Mouse (Mus musculus) brain, embryonic 14.5 days (tissue): Measurements from ENCODE around the gene Cldn14. TPM values are rescaled to one million over a fixed set of nuclear protein-coding genes. Genes with fewer than 3 reads are reported as not detected.
A peak's percentile ranks its signal among the peaks of the same experiment; 100 is the strongest.

Experiments
- DNase-seq: peaks from one replicate; pipeline ENCODE4 v3.0.0-alpha.2; 2011; ENCODE audit warnings: low read depth
- CTCF ChIP-seq: fragments of 200-500 bp; IDR thresholded peaks from 2 replicates; pipeline ENCODE4 v1.5.1; 2012; ENCODE audit warnings: inconsistent platforms, mild to moderate bottlenecking, moderate library complexity, borderline replicate concordance; ENCODE audit not compliant: insufficient read depth, insufficient read length; ENCODE audit errors: extremely low read depth
- POLR2A ChIP-seq: fragments of 200-500 bp; IDR thresholded peaks from 2 replicates; pipeline ENCODE4 v1.6.1; 2012; ENCODE audit warnings: mild to moderate bottlenecking, inconsistent platforms, borderline replicate concordance; ENCODE audit not compliant: poor library complexity, insufficient read depth, insufficient read length, severe bottlenecking; ENCODE audit errors: extremely low read depth
- polyA plus RNA-seq: library from polyadenylated mRNA; depleted of rRNA; stranded (reverse); fragments of >200 nt; gene quantifications from 2 replicates; pipeline ENCODE4 v1.2.3, GENCODE M21; 2012

Cldn14 gene
- polyA plus RNA-seq, 1 experiment, result not detected

DNA sequence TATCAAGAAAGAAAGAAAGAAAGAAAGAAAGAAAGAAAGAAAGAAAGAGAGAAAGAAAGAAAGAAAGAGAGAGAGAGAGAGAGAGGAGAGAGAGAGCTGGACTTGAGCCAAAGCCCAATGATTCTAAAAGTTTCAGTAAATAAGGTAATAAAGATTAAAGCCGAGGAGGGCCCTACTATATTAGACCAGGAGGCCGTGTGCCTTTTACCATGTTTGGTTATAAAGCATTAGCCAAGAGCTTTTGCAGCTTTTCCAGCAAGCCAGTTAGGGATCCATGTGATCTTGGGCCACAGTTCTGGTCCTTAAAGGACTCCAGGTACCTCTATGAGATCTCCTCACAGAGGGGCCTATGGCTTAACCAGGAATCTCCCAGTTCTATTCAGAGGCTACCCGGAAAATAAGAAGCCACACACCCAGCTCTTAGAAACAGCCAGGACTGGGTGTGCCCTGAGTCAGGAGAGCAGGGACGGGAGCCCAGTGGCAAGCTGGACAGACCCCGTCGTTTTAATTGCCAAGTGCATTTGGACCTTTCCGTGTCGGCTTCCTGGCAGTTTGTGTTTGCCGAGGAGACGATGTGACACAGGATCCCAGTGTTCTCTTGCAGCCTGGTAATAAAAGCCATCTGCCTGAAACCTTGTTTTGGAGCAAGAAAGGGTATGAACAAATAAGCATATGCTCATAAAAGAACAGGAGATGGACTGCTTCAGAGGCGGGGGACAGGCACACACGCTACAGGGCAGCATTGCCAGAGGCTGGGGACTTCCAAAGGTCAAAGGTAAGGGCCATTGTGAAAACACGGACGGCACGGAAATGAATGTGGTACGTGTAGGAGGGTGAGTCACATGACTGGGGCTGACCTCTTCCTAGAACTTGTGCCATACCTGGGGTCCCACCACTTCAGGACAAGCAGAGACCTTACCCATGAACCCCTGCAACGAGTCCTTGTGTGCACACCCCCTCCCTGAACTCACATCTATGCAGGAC lies 76.2 kb downstream of the Cldn14 start:
- no peak for DNase-seq
- no peak for TF ChIP-seq POLR2A
- no peak for TF ChIP-seq CTCF

DNA sequence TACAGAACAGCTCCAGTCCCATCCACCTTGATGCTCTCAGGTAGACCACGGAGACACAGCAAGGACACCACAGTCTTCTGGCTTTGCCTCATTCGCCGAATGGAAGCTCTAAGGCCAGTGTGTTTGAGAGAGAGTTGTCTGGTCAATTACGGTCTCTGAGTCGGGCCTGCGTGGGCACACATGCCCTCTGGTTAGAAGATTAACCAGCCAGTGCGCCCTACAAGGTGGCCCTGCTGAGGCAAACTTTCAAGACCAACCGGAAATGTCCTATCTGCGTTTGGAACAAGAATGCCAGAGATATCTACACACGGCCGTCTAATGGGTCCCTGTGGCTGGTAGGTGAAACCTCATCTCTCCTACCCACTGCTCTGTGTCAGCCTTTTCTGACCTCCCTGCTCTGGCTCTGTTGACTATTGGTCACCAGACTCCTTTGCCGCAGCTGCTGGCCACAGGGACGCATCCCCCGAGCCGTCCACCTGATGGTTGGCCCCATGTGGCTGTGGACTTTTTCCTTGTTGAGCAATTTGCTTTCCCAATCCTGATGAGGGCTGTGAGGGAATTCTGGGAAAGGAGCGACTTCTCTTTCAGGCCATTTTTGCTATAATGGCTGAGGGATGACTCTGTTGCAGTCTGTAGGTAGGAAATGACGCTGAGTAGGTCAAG lies 79.1 kb downstream of the Cldn14 start:
- TF ChIP-seq POLR2A, result no peak
- no peak for TF ChIP-seq CTCF
- DNase-seq, result no peak

DNA sequence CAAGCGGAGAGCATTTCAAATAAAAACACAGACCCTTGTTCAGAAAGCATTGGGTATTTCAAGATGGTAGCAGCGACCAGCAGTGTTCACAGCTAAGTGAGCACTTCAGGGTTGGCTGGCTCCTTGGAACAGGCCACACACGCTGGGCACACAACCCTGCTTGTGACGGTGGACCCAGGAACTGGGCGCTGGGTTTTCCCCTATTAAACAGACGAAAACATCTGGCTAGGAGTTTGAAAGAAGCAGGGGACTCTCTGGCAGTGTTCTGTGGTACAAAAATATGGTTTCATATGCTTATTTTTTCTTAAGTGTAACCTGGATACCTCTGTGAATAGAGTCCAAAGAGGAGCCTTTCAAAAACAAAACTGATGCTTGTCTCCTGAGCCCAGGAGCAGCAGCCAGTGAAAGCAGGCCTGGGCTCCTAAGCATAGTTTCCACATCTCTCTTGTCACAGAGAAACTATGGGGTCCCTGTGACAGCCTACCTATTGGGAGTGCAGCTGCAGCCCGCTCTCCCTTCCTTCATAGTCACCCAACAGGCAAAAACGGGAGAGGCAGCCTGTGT lies 82.9 kb downstream of the Cldn14 start:
- TF ChIP-seq CTCF (no peak), POLR2A (no peak)

DNA sequence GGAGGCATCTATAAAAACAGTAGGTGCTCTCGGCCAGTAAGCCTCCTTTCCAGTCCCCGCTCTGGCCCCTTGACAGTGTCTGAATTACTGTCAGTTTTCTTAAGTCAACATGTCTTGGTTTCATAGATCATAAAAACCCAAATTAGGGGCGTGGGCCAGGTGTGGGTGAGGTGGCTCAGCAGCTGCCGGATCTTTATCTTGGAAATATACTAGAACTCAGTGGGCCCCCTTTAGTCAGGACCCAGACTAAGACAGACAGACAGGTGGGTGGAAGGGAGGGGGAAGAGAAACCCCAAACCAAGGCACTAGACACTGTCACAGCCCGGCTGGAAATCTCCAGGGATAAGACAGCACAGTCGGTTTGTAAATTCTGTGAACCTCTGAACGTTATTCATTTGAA lies 84.8 kb downstream of the Cldn14 start:
- DNase-seq, result no peak
- no peak for TF ChIP-seq CTCF
- no peak for TF ChIP-seq POLR2A

More for the DNA sequence above, 82.9 kb downstream of the Cldn14 start:
- no peak for DNase-seq

DNA sequence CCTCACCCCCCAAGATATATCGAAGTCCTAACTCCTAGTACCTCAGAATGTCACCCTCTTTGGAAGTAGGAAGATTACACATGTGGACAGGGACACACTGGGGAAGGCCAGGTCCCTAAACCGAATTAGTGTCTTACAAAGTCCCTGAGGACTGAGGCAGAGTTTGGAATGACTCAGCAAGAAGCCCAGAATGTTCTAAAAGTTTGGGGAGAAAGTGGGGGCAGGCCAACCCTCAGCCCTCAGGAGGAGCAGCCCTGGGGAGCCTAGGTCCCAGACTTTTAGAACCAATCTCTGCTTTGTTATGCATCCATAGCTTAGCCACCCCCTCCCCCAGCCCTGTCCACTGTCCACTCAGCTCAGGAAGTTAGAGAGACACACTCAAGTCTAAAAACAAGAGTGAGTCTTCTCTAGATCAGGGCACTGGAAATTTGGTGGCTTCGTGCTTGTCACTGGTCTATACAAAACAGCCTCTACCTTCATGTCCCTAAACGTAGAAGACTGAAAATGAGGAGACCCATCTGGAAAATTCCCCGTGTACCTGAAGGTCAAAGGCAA lies 85.7 kb downstream of the Cldn14 start:
- no peak for DNase-seq
- TF ChIP-seq POLR2A (no peak), CTCF (no peak)

DNA sequence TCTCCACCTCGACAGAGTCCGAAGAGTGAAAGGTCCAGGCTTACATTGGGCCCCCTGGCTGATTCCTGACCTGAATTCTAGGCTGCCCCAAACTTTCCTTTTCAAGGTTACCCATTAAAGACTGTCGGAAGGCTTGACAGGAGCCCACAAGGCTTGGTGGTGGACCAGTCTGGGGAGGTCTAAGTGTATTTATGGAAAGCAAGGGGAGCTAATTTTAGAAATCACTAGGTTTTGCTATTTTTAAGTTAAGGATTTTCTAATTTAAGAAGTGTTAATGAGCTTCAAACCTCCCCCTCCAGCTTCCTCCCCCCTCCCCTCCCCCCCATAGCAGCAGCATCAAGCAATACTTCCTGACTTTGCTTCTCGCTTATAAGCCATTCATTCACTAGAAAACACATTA lies 88.0 kb downstream of the Cldn14 start:
- no peak for TF ChIP-seq POLR2A
- no peak for TF ChIP-seq CTCF
- no peak for DNase-seq

DNA sequence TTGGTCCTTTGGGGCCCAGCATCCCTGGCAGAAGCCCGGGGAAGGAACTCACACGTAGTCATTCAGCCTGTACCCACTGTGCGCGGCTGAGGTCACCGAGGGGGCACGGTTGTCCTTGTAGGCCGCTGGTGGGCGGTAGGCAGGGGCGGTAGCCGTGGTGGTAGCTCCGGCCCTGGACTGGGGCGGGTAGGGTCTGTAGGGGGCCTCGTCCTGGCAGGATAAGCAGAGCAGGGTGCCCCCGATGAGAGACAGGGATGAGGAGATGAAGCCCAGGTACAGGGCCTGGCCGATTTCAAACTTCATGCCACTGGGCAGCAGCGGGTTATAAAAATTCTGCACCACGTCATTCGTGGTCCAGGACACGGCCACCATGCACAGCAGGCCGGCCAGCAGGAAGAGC lies 89.4 kb downstream of the Cldn14 start:
- DNase-seq, result no peak
- TF ChIP-seq CTCF (no peak), POLR2A (no peak)

DNA sequence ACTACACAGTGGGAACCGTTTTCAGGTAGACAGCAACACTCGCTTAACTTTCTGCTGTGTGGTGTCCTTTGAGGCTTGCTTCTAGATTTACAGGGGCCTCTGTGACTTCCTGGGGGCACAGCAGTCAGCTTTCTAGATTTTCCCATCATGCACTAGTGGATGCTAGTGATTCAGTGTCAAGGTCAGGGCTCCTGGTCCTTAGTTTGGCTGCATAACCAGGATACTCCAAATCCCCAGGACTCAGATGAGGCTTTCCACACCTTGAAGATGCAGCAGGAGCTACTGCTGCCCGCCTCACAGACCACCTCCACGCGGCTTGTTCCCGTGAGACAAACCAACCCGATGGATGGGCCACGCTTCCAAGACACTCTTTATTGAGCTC lies 90.0 kb downstream of the Cldn14 start:
- no peak for DNase-seq
- TF ChIP-seq POLR2A (no peak), CTCF (no peak)

DNA sequence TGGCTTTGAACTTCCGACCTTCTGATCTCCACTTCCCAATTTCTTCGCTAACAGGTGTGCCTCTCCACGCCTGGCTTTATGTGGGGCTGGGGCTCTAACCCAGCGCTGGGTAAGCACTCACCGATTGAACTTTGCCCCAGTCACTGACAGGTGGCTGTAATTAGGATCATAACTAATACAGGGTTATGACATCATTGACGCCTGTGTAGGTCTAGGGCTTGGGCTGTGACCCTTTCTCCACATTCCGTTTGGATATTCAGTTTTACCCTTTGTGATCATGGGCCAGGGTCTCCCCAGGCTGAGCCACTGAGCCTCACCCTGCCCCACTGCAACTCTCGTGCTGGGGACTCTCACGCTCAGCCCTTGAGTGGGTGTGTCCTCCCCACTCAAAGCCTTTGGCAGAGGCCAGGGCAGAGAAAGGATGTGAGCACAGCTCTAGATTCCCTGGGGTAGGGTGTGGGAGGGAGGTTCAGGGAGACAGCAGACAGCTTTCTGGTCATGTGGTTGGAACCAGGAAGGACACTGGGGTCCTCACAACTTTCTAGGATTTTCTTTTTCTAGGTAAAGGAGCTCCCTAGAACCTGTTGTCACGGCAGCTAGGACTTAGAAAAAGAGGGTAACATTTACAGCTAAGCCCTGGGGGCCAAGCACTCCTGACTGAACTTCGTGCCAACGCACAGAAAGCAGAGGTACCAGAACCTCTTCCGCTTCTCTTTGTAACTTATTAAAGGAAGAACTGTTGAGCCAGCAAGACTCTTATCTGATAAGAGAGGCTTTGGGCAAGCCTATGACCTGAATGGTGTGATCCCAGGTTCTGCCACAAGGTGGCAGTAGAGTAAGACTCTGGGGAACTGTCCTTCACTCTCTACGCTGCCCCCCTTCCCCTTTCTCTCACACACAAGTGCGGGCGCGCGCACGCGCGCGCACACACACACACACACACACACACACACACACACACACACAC lies 90.6 kb downstream of the Cldn14 start:
- peak; percentile 84 for DNase-seq
- TF ChIP-seq CTCF (peak; percentile 87), POLR2A (no peak)

DNA sequence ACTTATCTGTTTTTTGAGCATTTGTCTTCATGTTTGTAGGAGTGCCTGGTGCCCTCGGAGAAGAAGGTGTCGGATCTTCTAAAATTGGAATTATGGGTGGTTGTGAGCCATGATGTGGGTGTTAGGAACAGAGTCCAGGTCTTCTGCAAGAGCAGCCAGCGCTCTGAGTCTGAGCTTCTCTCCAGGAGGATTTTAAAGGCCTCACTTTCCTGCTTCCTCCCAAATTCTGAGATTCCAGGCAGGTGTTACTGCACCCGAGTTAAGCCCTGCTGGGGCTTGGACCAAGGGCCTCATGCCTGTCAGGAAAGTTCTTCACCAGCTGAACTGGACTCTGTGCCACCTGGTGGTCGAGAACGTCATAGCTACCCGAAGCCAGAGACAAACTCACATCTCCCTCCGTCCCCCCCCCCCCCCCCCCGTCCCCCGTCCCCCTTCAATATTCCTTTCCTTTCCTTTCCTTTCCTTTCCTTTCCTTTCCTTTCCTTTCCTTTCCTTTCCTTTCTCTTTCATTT lies 93.2 kb downstream of the Cldn14 start:
- TF ChIP-seq POLR2A, result no peak
- peak; percentile 50; the same call in 1 of the 2 replicates for TF ChIP-seq CTCF
- DNase-seq, result no peak

DNA sequence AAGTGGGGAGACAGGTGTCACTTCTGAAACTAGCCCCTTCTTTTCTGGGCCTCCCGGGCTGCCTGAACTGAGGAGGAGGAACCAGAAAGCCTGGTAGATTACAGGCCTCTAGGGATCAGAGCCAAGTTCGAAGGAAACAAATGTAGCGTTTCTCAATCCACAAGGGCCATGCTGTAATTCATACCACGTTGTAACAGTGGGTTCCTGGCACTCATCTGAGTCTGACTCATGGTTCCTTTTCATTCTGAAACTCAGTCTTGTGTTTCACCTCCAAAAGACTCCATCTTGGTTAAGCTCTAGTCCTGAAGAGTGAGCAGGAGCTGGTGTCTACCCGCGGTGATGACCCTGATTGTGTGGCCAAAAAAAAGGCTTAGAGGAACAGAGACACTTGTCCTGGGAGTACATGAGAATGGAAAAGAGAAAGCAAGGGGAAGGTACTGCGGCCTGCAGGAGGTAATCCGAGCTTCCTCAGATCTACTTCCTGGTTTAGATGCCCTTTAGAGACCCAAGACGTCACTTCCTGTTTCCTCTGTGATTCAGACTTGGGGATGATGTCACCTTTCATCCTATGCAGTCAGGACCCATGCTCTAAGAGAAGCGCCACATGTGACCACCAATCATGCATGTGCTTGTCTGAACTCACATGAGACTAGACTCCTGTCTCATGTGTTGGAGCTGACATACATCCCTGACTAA lies 94.6 kb downstream of the Cldn14 start:
- TF ChIP-seq CTCF, result no peak
- no peak for TF ChIP-seq POLR2A
- DNase-seq, result no peak
